In the genomic region with DNA sequence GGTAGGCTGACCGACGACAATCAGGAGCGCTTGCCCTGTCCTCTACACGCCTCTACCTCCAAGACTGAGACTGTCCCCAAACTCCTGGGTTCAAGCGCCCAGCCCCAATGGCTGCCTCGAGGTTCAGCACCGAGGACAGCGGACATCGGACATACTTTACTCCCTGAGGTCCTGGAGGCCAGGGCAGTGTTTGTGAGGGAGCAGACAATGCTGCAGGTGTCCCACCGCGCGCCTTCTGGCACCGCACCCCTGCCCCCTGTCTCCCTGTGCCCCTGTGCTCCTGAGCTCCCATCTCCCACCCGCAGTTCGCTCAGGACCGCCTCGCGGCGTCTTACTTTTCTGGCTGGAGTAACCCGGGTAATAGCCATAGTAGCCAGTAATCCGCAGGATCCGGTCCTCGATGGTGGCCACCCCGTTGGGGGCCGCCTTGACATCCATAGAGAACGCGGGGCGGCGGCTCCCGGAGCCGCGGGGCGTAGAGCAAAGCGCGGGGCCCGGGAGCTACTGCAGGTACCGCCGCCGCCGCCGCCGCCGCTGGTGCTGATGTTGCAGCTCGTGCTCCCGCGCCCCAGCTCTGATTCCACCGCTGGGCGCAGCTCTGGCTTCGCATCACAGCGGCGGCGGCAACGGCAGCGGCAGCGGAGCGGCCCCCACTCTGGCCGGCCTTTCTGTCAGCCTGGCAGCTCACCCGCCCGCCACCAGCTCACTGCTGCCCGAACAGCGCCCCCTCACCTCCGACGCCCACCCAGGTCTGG, we compare ENCODE assay signal across 8 mouse cellular contexts. TPM values are rescaled to one million over a fixed set of nuclear protein-coding genes. Genes with fewer than 3 reads are reported as not detected.
DNase-seq lines count a peak whose midpoint lies in the region; ATAC-seq and TF ChIP-seq lines count a peak whose summit lies in the region.

No protein-coding gene starts in this region.

- peak overlapping the region; percentile 71 for H3K27ac ChIP-seq in hindbrain, embryonic 13.5 days

- peak overlapping the region; percentile 82 for H3K9ac ChIP-seq in hindbrain, embryonic 13.5 days

- peak; percentile 92 for ATAC-seq in Patski
- peak; percentile 69 for ATAC-seq in frontal cortex, adult (ENCODE audit: low TSS enrichment)
- peak; percentile 91 for ATAC-seq in hindbrain, embryonic 13.5 days (ENCODE audit: low FRiP score)
- ATAC-seq in erythroid progenitor cell, adult 5-6 weeks (replicated peaks; ENCODE audit: low FRiP score, poor library complexity, severe bottlenecking), result no peak

- in situ Hi-C loops in Patski (cut with MboI; ENCODE audit: low pct_unique_long_range_greater_than_20kb), result no loop called here

- H3K36me3 ChIP-seq in hindbrain, embryonic 13.5 days, result no peaks in the 10 kb centered on the region

- DNase-seq in Patski (ENCODE audit: low read depth, low spot score), result peak; percentile 4
- DNase-seq in cerebellum, adult 8-10 months, result peak; percentile 23
- peak; percentile 38 to 42 for DNase-seq in layer of hippocampus, postnatal 25 days (ENCODE audit: extremely low spot score in 1 of 2, low spot score in 1 of 2)
- peak; percentile 38 for DNase-seq in lung, postnatal 25 days (ENCODE audit: low spot score)
- peak; percentile 67 for DNase-seq in right cerebral cortex, postnatal 14 days

- WGBS in hindbrain, embryonic 13.5 days, result under 1% methylated on average over 63 of the region's 63 CpGs

- peak overlapping the region; percentile 83 for H3K4me2 ChIP-seq in hindbrain, embryonic 13.5 days

- peak overlapping the region; percentile 60 for H3K4me3 ChIP-seq in hindbrain, embryonic 13.5 days

- H3K27me3 ChIP-seq in Patski, result peaks cover 5% of the 10 kb centered on the region
- 0 out of 2 replicates have a peak, but pooled peaks cover 8% of the 10 kb centered on the region for H3K27me3 ChIP-seq in hindbrain, embryonic 13.5 days

- CTCF ChIA-PET in Patski (lab: Charles Lee), result no interaction called here

- no peak for TF ChIP-seq CTCF in Patski (IDR thresholded peaks at IDR 0.05)

- H3K4me1 ChIP-seq in hindbrain, embryonic 13.5 days (replicated peaks), result peaks cover 3% of the 10 kb centered on the region

- no peaks in the 10 kb centered on the region for H3K9me3 ChIP-seq in hindbrain, embryonic 13.5 days

- POLR2A ChIA-PET in Patski (lab: Charles Lee), result no interaction called here

RNA-seq across cellular contexts. Expression of gene Slc35f4, which starts 0.5 kb away (rescaled TPM):
- not detected for polyA plus RNA-seq in Patski (2021)
- polyA plus RNA-seq in hindbrain, embryonic 13.5 days (2015; fragmentation: Nextera tagmentation; extraction: Ambion mirVana), result 10.2 and 11.6 TPM in 2 replicates
- 10 to 100 TPM; 13.9 to 15.9 TPM for total RNA-seq in layer of hippocampus, postnatal 25 days (2021)
- total RNA-seq in erythroid progenitor cell, adult 5-6 weeks (2015; ENCODE audit: low replicate concordance), result not detected in 2 replicates
- total RNA-seq in erythroid progenitor cell, adult 5-6 weeks (2017; ENCODE audit: low replicate concordance), result not detected in 2 replicates

Comparison
In these comparisons a context has a peak if more than half of its experiments do, and no peak if none do; other contexts are left out.
1. DNase-seq: peak in every context shown above with its lines; median percentile 67 in right cerebral cortex, postnatal 14 days; 40 in layer of hippocampus, postnatal 25 days; 38 in lung, postnatal 25 days; 23 in cerebellum, adult 8-10 months; 4 in Patski.
2. RNA of gene Slc35f4, which starts 0.5 kb away (total RNA-seq): 13.9 to 15.9 TPM in layer of hippocampus, postnatal 25 days; not detected in erythroid progenitor cell, adult 5-6 weeks; every median in the first group is over 10 times any median in the second.